Mouse (Mus musculus): ENCODE data around the gene Igfbp7. TPM values are rescaled to one million over a fixed set of nuclear protein-coding genes. Genes with fewer than 3 reads are reported as not detected.

Igfbp7 gene
- polyA plus RNA-seq, 1 experiment from 2014 or later = 60.7 TPM

GRCm38 (mm10) chr5:77400151-77400550 is 7.7 kb downstream of the Igfbp7 start:
- no peaks in the 10 kb centered on the region for H3K27me3 ChIP-seq (ENCODE audit: control insufficient read depth, insufficient read depth, low read length)
- H3K9me3 ChIP-seq (ENCODE audit: control insufficient read depth, low read length) = no peaks in the 10 kb centered on the region
- no peak overlapping the region for H3K4me3 ChIP-seq (replicated peaks; ENCODE audit: low read depth, low read length)
- H3K4me2 ChIP-seq (ENCODE audit: low read length) = no peak overlapping the region
- WGBS = 91% methylated on average over 7 of the region's 7 CpGs
- no peaks in the 10 kb centered on the region for H3K36me3 ChIP-seq (ENCODE audit: control insufficient read depth, insufficient read depth, low read length)
- no peak overlapping the region for H3K9ac ChIP-seq (replicated peaks; ENCODE audit: low read length)
- DNase-seq (no peak), ATAC-seq (ENCODE audit: low FRiP score, low TSS enrichment) (no peak)
- H3K4me1 ChIP-seq (ENCODE audit: control insufficient read depth, insufficient read depth, low read length) = no peaks in the 10 kb centered on the region
- no peak overlapping the region for H3K27ac ChIP-seq (replicated peaks; ENCODE audit: low read depth, low read length)

GRCm38 (mm10) chr5:77399076-77399475 is 8.8 kb downstream of the Igfbp7 start:
- DNase-seq = no peak
- Histone ChIP-seq H3K36me3 (ENCODE audit: control insufficient read depth, insufficient read depth, low read length) (no peaks in the 10 kb centered on the region), H3K27ac (replicated peaks; ENCODE audit: low read depth, low read length) (no peak overlapping the region), H3K4me2 (ENCODE audit: low read length) (no peak overlapping the region), H3K4me3 (replicated peaks; ENCODE audit: low read depth, low read length) (no peak overlapping the region), H3K27me3 (ENCODE audit: control insufficient read depth, insufficient read depth, low read length) (no peaks in the 10 kb centered on the region), H3K9me3 (ENCODE audit: control insufficient read depth, low read length) (no peaks in the 10 kb centered on the region), H3K9ac (replicated peaks; ENCODE audit: low read length) (no peak overlapping the region), H3K4me1 (ENCODE audit: control insufficient read depth, insufficient read depth, low read length) (peaks cover 3% of the 10 kb centered on the region; the same call in 1 of the 2 replicates)
- 52% methylated on average over 4 of the region's 4 CpGs for WGBS
- ATAC-seq (ENCODE audit: low FRiP score, low TSS enrichment) = no peak

GRCm38 (mm10) chr5:77398285-77399057 is 9.4 kb downstream of the Igfbp7 start:
- 48% methylated on average over 14 of the region's 14 CpGs for WGBS
- ATAC-seq (ENCODE audit: low FRiP score, low TSS enrichment) = no peak
- no peaks in the 10 kb centered on the region for H3K36me3 ChIP-seq (ENCODE audit: control insufficient read depth, insufficient read depth, low read length)

GRCm38 (mm10) chr5:77393990-77394618 is 13.7 kb downstream of the Igfbp7 start:
- 45% methylated on average over 9 of the region's 9 CpGs for WGBS
- ATAC-seq (ENCODE audit: low FRiP score, low TSS enrichment) = no peak
- DNase-seq = peak; percentile 37

More at GRCm38 (mm10) chr5:77398285-77399057, 9.4 kb downstream of the Igfbp7 start:
- Histone ChIP-seq H3K9me3 (ENCODE audit: control insufficient read depth, low read length) (no peaks in the 10 kb centered on the region), H3K4me3 (replicated peaks; ENCODE audit: low read depth, low read length) (no peak overlapping the region), H3K4me2 (ENCODE audit: low read length) (no peak overlapping the region), H3K9ac (replicated peaks; ENCODE audit: low read length) (no peak overlapping the region), H3K27me3 (ENCODE audit: control insufficient read depth, insufficient read depth, low read length) (no peaks in the 10 kb centered on the region), H3K27ac (replicated peaks; ENCODE audit: low read depth, low read length) (no peak overlapping the region), H3K4me1 (ENCODE audit: control insufficient read depth, insufficient read depth, low read length) (peaks cover 6% of the 10 kb centered on the region; the same call in 1 of the 2 replicates)
- no peak for DNase-seq

GRCm38 (mm10) chr5:77393094-77393619 is 14.7 kb downstream of the Igfbp7 start:
- no peaks in the 10 kb centered on the region for H3K27me3 ChIP-seq (ENCODE audit: control insufficient read depth, insufficient read depth, low read length)
- H3K4me1 ChIP-seq (ENCODE audit: control insufficient read depth, insufficient read depth, low read length) = peaks cover 6% of the 10 kb centered on the region; the same call in 1 of the 2 replicates
- no peaks in the 10 kb centered on the region for H3K9me3 ChIP-seq (ENCODE audit: control insufficient read depth, low read length)
- no peak overlapping the region for H3K4me2 ChIP-seq (ENCODE audit: low read length)
- H3K9ac ChIP-seq (replicated peaks; ENCODE audit: low read length) = no peak overlapping the region
- H3K36me3 ChIP-seq (ENCODE audit: control insufficient read depth, insufficient read depth, low read length) = no peaks in the 10 kb centered on the region
- DNase-seq (no peak), ATAC-seq (ENCODE audit: low FRiP score, low TSS enrichment) (no peak)
- no peak overlapping the region for H3K27ac ChIP-seq (replicated peaks; ENCODE audit: low read depth, low read length)
- H3K4me3 ChIP-seq (replicated peaks; ENCODE audit: low read depth, low read length) = no peak overlapping the region
- WGBS = 86% methylated on average over 10 of the region's 10 CpGs

More at GRCm38 (mm10) chr5:77393990-77394618, 13.7 kb downstream of the Igfbp7 start:
- H3K27me3 ChIP-seq (ENCODE audit: control insufficient read depth, insufficient read depth, low read length) = no peaks in the 10 kb centered on the region
- no peak overlapping the region for H3K4me2 ChIP-seq (ENCODE audit: low read length)
- H3K4me1 ChIP-seq (ENCODE audit: control insufficient read depth, insufficient read depth, low read length) = peaks cover 6% of the 10 kb centered on the region; the same call in 1 of the 2 replicates
- H3K4me3 ChIP-seq (replicated peaks; ENCODE audit: low read depth, low read length) = no peak overlapping the region
- H3K9me3 ChIP-seq (ENCODE audit: control insufficient read depth, low read length) = no peaks in the 10 kb centered on the region
- H3K36me3 ChIP-seq (ENCODE audit: control insufficient read depth, insufficient read depth, low read length) = no peaks in the 10 kb centered on the region
- no peak overlapping the region for H3K27ac ChIP-seq (replicated peaks; ENCODE audit: low read depth, low read length)
- no peak overlapping the region for H3K9ac ChIP-seq (replicated peaks; ENCODE audit: low read length)

- DNase-seq (no peak), ATAC-seq (ENCODE audit: low FRiP score, low TSS enrichment) (no peak)
- no peak overlapping the region for H3K4me2 ChIP-seq (ENCODE audit: low read length)
- H3K4me1 ChIP-seq (ENCODE audit: control insufficient read depth, insufficient read depth, low read length) = peaks cover 6% of the 10 kb centered on the region; the same call in 1 of the 2 replicates
- no peaks in the 10 kb centered on the region for H3K27me3 ChIP-seq (ENCODE audit: control insufficient read depth, insufficient read depth, low read length)
- no peaks in the 10 kb centered on the region for H3K9me3 ChIP-seq (ENCODE audit: control insufficient read depth, low read length)
- no peaks in the 10 kb centered on the region for H3K36me3 ChIP-seq (ENCODE audit: control insufficient read depth, insufficient read depth, low read length)
- H3K9ac ChIP-seq (replicated peaks; ENCODE audit: low read length) = no peak overlapping the region
- no peak overlapping the region for H3K27ac ChIP-seq (replicated peaks; ENCODE audit: low read depth, low read length)
- H3K4me3 ChIP-seq (replicated peaks; ENCODE audit: low read depth, low read length) = no peak overlapping the region
- WGBS = 90% methylated on average over 2 of the region's 2 CpGs
These were observed 17.6 kb downstream of the Igfbp7 start for GRCm38 (mm10) chr5:77390272-77390671.

GRCm38 (mm10) chr5:77388359-77388758 is 19.5 kb downstream of the Igfbp7 start:
- 92% methylated on average over 6 of the region's 6 CpGs for WGBS

GRCm38 (mm10) chr5:77387414-77387704 is 20.5 kb downstream of the Igfbp7 start:
- Histone ChIP-seq H3K27me3 (ENCODE audit: control insufficient read depth, insufficient read depth, low read length) (no peaks in the 10 kb centered on the region), H3K4me1 (ENCODE audit: control insufficient read depth, insufficient read depth, low read length) (no peaks in the 10 kb centered on the region), H3K9ac (replicated peaks; ENCODE audit: low read length) (no peak overlapping the region), H3K4me2 (ENCODE audit: low read length) (no peak overlapping the region), H3K36me3 (ENCODE audit: control insufficient read depth, insufficient read depth, low read length) (no peaks in the 10 kb centered on the region), H3K9me3 (ENCODE audit: control insufficient read depth, low read length) (no peaks in the 10 kb centered on the region), H3K27ac (replicated peaks; ENCODE audit: low read depth, low read length) (no peak overlapping the region), H3K4me3 (replicated peaks; ENCODE audit: low read depth, low read length) (no peak overlapping the region)
- ATAC-seq (ENCODE audit: low FRiP score, low TSS enrichment) (no peak), DNase-seq (no peak)
- WGBS = 92% methylated on average over 8 of the region's 8 CpGs

More at GRCm38 (mm10) chr5:77388359-77388758, 19.5 kb downstream of the Igfbp7 start:
- DNase-seq = no peak
- ATAC-seq (ENCODE audit: low FRiP score, low TSS enrichment) = no peak
- Histone ChIP-seq H3K4me3 (replicated peaks; ENCODE audit: low read depth, low read length) (no peak overlapping the region), H3K27me3 (ENCODE audit: control insufficient read depth, insufficient read depth, low read length) (no peaks in the 10 kb centered on the region), H3K4me2 (ENCODE audit: low read length) (no peak overlapping the region), H3K4me1 (ENCODE audit: control insufficient read depth, insufficient read depth, low read length) (no peaks in the 10 kb centered on the region), H3K36me3 (ENCODE audit: control insufficient read depth, insufficient read depth, low read length) (no peaks in the 10 kb centered on the region), H3K9me3 (ENCODE audit: control insufficient read depth, low read length) (no peaks in the 10 kb centered on the region), H3K9ac (replicated peaks; ENCODE audit: low read length) (no peak overlapping the region), H3K27ac (replicated peaks; ENCODE audit: low read depth, low read length) (no peak overlapping the region)
